Mouse (Mus musculus) lung, adult 18-20 months (tissue): ENCODE data around the gene Dgka.
A peak's percentile ranks its signal among the peaks of the same experiment; 100 is the strongest.
"Not testable (repeated sequence)": the region's sequence is repeated elsewhere in the genome, so short reads cannot be mapped to it uniquely, and the experiment has no call there.

Experiments
- DNase-seq, 2 experiments: peaks; one replicate each; pipeline ENCODE4 v3.0.0; 2022; ENCODE audit warnings: mixed read lengths in 2 of 2

Dgka gene

DNA sequence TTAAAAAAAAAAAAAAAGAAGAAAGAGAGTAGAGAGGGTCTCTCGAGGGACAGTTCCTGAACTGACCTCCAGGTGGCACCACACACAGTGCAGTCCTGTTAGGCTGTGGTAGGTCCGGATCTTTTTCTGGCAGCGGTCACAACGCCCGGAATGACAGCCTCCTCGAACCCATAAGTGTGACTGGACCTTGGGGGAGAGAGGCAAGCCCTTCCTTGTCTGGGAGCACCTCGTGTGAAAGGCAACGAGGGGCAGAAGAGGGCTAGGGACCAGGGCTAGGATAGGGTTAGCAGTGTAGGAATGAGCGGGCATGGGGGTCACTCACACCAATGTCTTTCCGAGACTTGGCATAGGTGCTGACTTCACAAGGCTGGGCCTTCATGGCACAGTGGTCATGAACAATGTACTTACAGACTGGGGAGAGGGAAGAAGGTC is 13.6 kb downstream of the Dgka start:
- DNase-seq: peak; percentile 69 to 76

DNA sequence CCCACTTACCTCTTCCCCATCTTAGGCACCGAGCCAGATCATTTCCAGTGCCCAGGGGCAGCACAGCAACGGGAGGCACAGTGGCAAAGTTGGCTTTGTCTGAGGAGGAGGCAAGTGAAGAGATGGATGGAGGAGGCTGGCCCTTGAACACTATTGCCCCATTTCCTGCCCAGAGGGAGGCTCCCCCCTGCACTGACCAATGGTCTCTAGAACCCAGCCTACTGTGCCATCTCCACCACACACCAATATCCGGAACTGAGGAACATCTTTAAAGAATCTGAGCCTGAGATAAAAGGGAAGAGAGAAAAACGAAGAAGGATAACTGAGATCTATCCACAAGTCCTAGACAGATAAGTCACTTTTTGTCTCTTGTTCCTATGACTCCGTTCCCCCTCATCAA is 16.6 kb downstream of the Dgka start:
- no peak for DNase-seq

DNA sequence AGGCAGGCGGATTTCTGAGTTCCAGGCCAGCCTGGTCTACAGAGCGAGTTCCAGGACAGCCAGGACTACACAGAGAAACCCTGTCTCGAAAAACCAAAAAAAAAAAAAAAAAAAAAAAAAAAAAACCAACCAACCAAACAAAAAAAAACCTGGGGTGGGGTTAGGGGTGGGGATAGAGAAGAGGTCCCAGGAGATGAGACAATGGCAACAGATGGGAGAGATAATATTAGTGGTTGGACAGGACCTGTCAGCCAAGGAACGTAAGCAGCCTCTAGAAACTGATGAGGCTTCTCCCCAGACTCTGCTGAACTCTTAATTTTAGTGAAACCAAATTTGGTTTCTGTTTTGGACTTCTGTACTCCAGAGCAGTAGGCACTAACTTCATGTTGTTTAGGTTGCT is 19.2 kb downstream of the Dgka start:
- DNase-seq: not testable (repeated sequence)

GRCm38 (mm10) chr10:128715559-128716537 is 28.8 kb downstream of the Dgka start:
- peak; percentile 23 to 45 for DNase-seq

DNA sequence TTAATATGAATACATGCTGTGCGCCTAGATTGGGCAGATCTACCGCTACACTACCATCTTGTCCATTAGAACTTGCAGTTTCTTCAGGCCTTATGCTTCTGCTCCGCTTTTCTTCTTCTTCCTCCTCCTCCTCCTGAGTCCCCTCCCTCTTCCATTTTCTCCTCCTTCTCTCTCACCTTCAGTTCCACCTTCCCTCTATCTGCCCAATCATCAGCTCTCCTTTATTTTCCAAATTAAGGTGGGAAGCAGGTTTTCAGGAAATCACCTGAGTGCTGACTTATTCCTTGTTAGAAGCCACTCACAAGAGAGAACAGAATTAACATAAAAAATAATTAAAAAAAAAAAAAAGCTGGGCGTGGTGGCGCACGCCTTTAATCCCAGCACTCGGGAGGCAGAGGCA is 33.3 kb downstream of the Dgka start:
- DNase-seq: not testable (repeated sequence)

DNA sequence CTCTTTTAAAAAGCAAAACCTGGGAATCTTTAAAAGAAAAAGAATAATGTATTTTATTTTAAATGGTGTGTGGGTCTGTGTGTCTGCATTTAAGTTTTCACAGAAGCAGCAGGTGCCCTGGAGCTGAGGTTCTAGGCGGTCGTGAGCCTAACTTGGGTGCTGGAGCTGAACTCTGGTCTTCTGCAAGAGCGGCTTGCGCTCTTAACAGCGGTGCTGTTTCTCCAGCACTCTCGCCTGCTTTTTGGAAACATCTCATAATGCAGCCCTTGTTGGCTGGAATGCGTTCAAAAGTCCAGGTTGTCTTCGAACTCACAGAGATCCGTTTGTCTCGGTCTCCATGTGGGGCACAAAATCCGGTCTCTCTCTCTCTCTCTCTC is 39.4 kb downstream of the Dgka start:
- peak; percentile 6 to 18 for DNase-seq

GRCm38 (mm10) chr10:128704491-128705316 is 40.0 kb downstream of the Dgka start, which contains the start of gene Cdk2:
Gene Cdk2 (minus strand): TSS chr10:128705031.
- DNase-seq: peak; percentile 93 to 95

DNA sequence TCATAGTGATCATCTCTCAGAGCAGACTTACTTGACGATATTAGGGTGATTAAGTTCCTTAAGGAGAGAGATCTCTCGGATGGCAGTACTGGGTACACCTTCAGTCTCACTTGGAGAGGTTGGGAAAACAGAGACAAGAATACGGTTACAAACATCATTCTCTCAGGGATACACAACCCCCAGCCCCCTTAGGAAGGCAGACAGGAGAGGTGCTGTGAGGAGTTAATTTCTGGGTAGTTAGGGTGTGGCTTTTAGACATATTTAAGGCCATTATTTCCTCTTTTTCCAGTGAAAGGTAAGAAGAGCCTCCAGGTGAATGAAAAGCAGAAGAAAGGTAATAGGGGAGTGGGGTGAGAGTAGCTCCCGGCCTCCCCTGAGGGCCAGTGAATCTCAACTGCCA is 40.8 kb downstream of the Dgka start, which contains the start of gene Pmel:
Gene Pmel (plus strand): TSS at position 301 of the 400 bp plus-strand sequence.
- no peak for DNase-seq

DNA sequence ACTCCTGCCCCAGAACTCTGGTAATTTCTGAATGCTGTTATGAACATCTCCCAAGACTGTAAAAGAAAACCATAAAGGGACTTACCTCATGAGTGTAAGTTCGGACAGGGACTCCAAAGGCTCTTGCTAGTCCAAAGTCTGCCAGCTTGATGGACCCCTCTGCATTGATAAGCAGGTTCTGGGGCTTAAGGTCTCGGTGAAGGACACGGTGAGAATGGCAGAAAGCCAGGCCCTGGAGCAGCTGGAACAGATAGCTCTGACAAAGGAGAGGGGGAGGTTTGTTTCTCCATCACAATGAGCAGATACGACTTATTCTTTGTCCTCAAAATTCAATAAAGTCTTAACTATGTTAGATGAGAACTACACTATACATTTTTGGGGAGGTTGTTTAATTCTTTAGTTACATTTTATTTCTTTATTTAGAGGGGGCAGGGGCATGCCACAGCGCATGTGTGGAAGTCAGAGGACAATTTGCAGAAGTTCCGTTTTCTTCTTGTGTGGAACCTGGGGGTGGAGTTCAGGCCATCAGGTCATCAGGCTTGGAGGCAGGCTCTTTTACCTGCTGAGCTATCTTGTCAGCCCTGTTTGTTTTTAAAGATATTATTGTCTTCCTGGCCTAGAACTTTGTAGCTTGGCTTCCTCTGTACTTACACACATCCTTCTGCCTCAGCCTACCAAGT is 42.2 kb downstream of the Dgka start:
- DNase-seq: no peak

DNA sequence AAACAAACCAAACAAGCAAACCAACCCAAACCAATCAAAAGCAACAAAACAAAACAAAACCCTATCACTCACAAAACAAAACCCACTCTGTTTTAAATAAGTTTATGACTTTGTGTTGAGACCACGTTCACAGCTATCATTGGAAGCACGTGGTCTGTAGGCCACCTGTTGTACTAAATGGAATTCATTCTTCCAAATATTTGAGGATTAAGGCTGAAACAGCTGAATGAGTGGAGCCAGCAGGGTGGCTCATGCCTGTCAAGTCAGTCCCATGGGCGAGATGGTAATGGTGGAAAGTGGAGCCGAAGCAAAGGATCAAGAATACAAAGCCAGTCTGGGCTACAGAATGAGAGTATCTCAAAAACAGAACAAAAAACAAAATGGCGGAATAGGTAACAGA is 43.9 kb downstream of the Dgka start:
- DNase-seq: no peak

- DNase-seq: no peak
Observed at GRCm38 (mm10) chr10:128699611-128700010, 45.0 kb downstream of the Dgka start.

DNA sequence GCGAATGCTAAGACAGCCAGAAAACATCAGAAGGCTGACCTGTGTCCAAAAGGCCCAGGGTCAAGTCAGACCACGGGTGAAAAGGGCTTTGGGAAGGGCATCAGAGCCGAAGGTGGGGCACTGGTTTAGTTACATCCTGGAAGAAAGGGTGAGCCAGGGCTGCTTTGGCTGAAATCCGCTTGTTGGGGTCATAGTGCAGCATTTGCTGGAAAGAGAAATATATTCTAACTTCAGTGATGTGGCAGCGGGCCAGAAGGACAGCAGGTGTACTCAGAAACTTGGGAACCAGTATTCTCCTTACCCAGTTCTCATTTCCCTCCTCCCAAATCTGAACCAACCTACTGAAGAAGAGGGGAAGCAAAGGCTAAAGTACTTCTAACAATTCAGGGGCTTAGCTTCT is 45.6 kb downstream of the Dgka start:
- no peak for DNase-seq

- DNase-seq: no peak
Observed at GRCm38 (mm10) chr10:128697072-128697725, 47.5 kb downstream of the Dgka start.

DNA sequence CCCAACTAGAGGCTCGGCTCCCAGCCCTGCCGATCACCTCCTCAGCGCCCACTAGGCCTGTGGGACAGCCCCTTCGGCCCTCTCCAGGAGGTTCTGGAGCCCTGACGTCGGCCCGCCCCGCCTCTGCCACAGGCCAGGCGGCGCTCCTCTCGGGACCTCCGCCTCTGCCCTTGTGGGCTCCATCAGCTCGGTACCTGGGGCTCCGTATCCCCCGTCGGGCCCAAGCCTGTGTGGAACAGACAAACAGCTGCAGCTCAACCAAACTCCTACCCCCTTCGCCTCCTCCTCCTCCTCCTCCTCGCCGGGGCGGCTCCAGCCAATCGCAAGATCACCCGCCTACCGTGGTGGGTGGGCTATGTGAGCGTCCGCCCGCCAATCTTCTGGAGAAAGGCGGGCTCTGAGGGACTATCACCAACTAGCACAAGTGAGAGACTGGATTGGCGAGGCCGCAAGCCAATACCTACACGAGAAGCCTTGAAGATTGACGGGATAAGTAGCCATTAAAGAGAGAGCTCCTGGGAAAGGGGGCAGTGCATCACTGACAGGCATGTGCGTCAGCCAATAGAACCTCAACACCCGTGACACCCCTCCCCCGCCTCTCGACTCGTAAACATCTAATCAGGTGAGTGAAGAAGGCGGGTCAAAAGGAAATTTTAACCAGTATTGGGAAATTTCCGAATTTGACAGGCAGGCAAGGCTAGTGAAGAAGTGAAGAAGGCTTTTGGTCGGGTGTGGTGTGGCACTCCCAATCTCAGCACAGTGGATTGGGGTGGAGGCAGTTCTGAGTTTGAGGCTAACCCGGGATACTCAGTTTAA is 48.5 kb downstream of the Dgka start, which contains the start of gene Rab5b:
Gene Rab5b (minus strand): TSS at position 273 of the 816 bp plus-strand sequence.
- DNase-seq: peak; percentile 99

DNA sequence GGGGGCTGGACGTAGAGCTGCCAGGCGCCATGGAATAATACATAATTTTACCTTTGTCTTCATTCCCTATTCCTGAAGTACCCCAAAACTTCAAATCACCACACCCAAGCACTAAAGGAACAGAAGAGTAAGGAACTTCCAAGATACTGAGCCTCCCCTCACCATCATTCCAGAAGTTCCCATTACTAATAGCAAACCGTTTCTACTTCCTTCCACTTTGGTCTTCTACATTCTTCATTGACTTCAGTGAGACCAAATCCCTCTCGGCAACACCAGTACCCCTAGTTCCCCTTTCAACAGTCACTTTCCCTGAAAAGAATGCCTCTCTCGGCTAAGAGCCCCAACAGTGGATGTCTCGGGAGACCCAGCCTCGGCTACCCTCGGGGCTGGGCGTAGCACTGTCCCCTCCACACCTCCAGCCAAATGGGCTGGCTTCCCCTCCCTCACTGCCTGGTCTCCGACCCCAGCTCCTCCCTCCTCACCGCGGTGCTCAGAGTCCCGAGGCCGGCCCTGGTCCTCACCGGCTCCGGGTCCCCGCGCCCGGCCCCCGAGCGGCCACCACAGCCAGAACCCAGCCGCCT is 49.2 kb downstream of the Dgka start:
- no peak for DNase-seq

- peak in 1 of 2 experiments; percentile 24 for DNase-seq
Observed at GRCm38 (mm10) chr10:128674469-128675008, 70.1 kb downstream of the Dgka start.

DNA sequence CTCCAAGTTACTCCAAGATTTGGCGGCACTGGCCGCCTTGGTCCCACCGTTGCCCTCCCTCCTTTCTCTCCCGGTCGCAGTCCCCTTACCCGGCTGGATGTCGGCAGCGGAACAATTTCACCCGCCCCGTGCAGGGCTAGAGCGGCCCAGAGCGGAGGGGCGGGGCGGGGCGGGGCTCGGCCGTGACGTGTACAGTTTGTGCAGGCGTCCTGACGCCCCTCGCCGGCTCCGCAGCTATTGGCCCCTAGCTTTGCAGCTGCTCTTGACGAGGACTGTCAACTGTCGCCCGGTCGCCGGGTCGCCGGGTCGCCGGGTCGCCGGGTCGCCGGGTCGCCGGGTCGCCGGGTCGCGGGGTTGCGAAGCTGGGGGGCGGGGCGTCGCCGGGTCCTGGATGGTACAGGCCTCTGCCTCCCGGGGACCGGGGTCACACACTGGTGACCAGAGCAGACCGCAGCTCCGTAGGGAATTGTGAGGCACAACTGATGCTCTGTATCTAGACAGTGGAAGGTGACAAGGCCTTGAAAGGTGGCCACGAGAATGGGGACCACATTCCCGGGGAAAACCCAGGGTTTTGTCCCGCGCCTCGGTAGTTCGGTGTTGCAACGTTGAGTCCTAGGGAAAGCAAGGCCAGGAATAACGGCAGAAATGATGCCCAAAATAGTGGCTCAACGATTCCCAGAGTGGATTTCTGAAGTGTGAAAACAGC is 70.7 kb downstream of the Dgka start, which contains the start of gene Suox:
Gene Suox (minus strand): TSS at position 311 of the 706 bp plus-strand sequence.
- DNase-seq: peak; percentile 86 to 88

GRCm38 (mm10) chr10:128671148-128671547 is 73.5 kb downstream of the Dgka start:
- DNase-seq: no peak
